Mouse (Mus musculus): Measurements from ENCODE around the gene Rpl13a. TPM values are rescaled to one million over a fixed set of nuclear protein-coding genes. Genes with fewer than 3 reads are reported as not detected.

Gene Rpl13a
- total and polyA plus RNA-seq, 2 experiments from 2014 or later, result 780 to 1,972 TPM

DNA sequence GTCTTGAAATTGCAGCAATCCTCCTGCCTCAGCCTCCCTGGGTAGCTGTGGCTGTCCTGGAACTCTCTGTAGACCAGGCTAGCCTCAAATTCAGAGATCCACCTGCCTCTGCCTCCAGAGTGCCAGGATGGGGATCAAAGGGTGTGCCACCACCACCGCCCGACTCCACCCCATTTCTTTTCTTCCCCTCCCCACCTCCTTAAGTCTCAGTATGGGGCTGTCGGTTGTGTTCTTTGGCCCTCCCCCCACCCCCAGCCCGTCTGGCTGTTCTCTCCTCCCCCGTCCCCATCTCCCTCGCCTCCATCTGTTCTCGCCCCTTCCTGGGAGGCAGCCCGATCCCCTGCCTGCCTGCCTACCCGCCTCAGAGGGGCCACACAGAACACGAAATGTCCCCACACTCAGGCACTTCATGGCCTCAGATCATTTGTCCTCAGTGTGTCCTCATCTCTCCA is 38.4 kb upstream of the Rpl13a start:
- Histone ChIP-seq H3K4me2 (ENCODE audit: low read depth, low read length) (no peak overlapping the region), H3K4me1 (ENCODE audit: control insufficient read depth, insufficient read depth) (0 out of 2 replicates have a peak, but pooled peaks cover 6% of the 10 kb centered on the region), H3K9ac (replicated peaks; ENCODE audit: low read depth, low read length) (no peak overlapping the region), H3K9me3 (replicated peaks; ENCODE audit: control insufficient read depth, low read length) (peaks cover 31% of the 10 kb centered on the region), H3K27me3 (ENCODE audit: control insufficient read depth, insufficient read depth, low read length) (peaks cover 76% of the 10 kb centered on the region), H3K4me3 (ENCODE audit: low read depth, low read length) (no peak overlapping the region), H3K27ac (ENCODE audit: low read depth) (no peak overlapping the region), H3K36me3 (replicated peaks; ENCODE audit: control insufficient read depth, insufficient read depth, low read length) (0 out of 2 replicates have a peak, but pooled peaks cover 3% of the 10 kb centered on the region)
- DNase-seq (ENCODE audit: low spot score) (no peak), ATAC-seq (ENCODE audit: insufficient read depth, low read depth) (no peak)
- no peak for TF ChIP-seq EP300 (IDR thresholded peaks at IDR 0.05; ENCODE audit: low read depth)
- no peak for TF ChIP-seq CTCF (IDR thresholded peaks at IDR 0.05; ENCODE audit: low read depth)
- WGBS, result 20% methylated on average over 10 of the region's 10 CpGs

GRCm38 (mm10) chr7:45165701-45166100 is 37.1 kb upstream of the Rpl13a start:
- H3K27me3 ChIP-seq (ENCODE audit: control insufficient read depth, insufficient read depth, low read length), result peaks cover 73% of the 10 kb centered on the region
- H3K36me3 ChIP-seq (replicated peaks; ENCODE audit: control insufficient read depth, insufficient read depth, low read length), result 0 out of 2 replicates have a peak, but pooled peaks cover 3% of the 10 kb centered on the region
- no peak overlapping the region for H3K9ac ChIP-seq (replicated peaks; ENCODE audit: low read depth, low read length)
- no peak for DNase-seq (ENCODE audit: low spot score)
- H3K4me1 ChIP-seq (ENCODE audit: control insufficient read depth, insufficient read depth), result 0 out of 2 replicates have a peak, but pooled peaks cover 6% of the 10 kb centered on the region
- no peak for ATAC-seq (ENCODE audit: insufficient read depth, low read depth)
- no peak overlapping the region for H3K27ac ChIP-seq (ENCODE audit: low read depth)
- TF ChIP-seq CTCF (IDR thresholded peaks at IDR 0.05; ENCODE audit: low read depth) (no peak), EP300 (IDR thresholded peaks at IDR 0.05; ENCODE audit: low read depth) (no peak)
- WGBS, result 58% methylated on average over 11 of the region's 11 CpGs
- H3K4me3 ChIP-seq (ENCODE audit: low read depth, low read length), result no peak overlapping the region
- H3K4me2 ChIP-seq (ENCODE audit: low read depth, low read length), result no peak overlapping the region
- H3K9me3 ChIP-seq (replicated peaks; ENCODE audit: control insufficient read depth, low read length), result peaks cover 23% of the 10 kb centered on the region

- ATAC-seq (ENCODE audit: insufficient read depth, low read depth), result no peak
- Histone ChIP-seq H3K4me3 (ENCODE audit: low read depth, low read length) (no peak overlapping the region), H3K9me3 (replicated peaks; ENCODE audit: control insufficient read depth, low read length) (peaks cover 14% of the 10 kb centered on the region), H3K9ac (replicated peaks; ENCODE audit: low read depth, low read length) (no peak overlapping the region), H3K27me3 (ENCODE audit: control insufficient read depth, insufficient read depth, low read length) (peaks cover 73% of the 10 kb centered on the region), H3K4me1 (ENCODE audit: control insufficient read depth, insufficient read depth) (0 out of 2 replicates have a peak, but pooled peaks cover 6% of the 10 kb centered on the region), H3K4me2 (ENCODE audit: low read depth, low read length) (no peak overlapping the region), H3K36me3 (replicated peaks; ENCODE audit: control insufficient read depth, insufficient read depth, low read length) (peaks cover 8% of the 10 kb centered on the region; the same call in 1 of the 2 replicates), H3K27ac (ENCODE audit: low read depth) (no peak overlapping the region)
- 33% methylated on average over 5 of the region's 5 CpGs for WGBS
- TF ChIP-seq EP300 (IDR thresholded peaks at IDR 0.05; ENCODE audit: low read depth) (no peak), CTCF (IDR thresholded peaks at IDR 0.05; ENCODE audit: low read depth) (no peak)
- DNase-seq (ENCODE audit: low spot score), result no peak
Observed at GRCm38 (mm10) chr7:45164833-45165232, 36.3 kb upstream of the Rpl13a start.

DNA sequence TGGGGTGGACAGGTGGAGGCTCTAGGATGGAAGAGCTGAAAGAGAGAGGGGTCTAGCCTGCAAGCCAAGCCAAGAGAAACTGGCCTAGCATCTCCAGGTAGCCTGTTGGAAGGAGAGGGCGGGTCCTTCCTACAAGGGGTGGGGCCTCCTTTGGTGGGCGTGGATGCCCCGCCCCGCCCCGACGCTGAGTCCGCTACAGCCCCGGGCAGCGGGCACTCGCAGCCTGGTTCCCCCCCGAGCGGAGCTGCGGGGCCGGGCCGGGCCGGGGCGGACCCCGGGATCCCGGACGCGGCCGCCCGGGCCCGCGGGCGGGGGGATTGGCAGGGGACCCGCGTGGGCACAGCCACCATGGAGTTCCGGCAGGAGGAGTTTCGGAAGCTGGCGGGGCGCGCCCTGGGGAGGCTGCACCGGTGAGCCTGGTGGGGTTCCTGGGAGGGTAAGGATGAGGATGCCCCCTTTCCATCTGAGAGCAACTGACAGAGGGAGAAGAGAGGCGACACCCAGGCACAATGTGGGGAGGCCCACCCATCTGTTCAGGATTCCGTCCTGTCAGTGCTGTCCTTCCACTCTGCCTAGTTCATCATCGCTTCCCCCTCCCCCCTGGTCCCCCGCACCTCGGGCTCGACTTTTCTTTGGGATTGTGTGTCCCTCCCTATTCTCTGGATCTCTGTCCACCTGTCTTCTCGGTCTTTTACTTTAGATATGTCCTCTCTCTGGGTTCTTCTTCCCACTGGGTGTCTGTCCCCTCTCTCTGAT is 35.4 kb upstream of the Rpl13a start, which contains the start of gene Slc17a7:
TSS of gene Slc17a7 (plus strand) at position 215 of the 756 bp plus-strand sequence.
- no peak for DNase-seq (ENCODE audit: low spot score)
- peak within 1 kb of the TSS; percentile 32; the same call in 1 of the 2 replicates for H3K9ac ChIP-seq (replicated peaks; ENCODE audit: low read depth, low read length)
- WGBS, result 3% methylated on average over 30 of the region's 41 CpGs

DNA sequence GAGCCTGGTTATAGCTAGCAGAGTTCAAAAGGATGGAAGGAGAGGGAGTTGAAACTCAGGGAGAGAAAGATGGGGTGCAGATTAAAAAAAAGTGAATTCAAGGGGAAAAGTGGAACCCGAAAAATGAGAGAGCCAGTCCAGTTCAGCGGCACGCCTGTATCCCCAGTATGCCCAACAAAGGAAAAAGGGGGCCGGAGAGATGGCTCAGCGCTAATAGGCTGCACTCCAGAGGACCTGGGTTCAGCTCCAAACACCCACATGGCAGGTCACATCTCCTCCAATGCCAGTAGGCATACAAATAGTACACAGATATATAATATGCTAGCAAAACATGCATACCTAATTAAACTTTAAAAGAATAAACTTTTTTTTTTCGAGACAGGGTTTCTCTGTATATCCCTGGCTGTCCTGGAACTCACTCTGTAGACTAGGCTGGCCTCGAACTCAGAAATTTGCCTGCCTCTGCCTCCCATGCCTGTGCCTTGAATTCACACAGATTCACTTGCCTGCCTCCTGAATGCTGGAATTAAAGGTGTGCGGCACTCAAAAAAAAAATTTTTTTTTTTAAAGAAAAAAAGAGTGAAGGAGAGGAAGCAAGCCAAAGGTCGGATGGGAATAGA is 34.5 kb upstream of the Rpl13a start:
- no peak for DNase-seq (ENCODE audit: low spot score)
- 73% methylated on average over 9 of the region's 9 CpGs for WGBS
- no peak overlapping the region; the same call in 1 of the 2 replicates for H3K4me3 ChIP-seq (ENCODE audit: low read depth, low read length)

More for the DNA sequence above, 35.4 kb upstream of the Rpl13a start, which contains the start of gene Slc17a7:
- Histone ChIP-seq H3K4me3 (ENCODE audit: low read depth, low read length) (peak within 1 kb of the TSS; percentile 43), H3K27ac (ENCODE audit: low read depth) (no peak within 1 kb of the TSS), H3K9me3 (replicated peaks; ENCODE audit: control insufficient read depth, low read length) (peaks cover 5% of the 10 kb centered on the region), H3K4me2 (ENCODE audit: low read depth, low read length) (peak within 1 kb of the TSS; percentile 56), H3K36me3 (replicated peaks; ENCODE audit: control insufficient read depth, insufficient read depth, low read length) (peaks cover 7% of the 10 kb centered on the region; the same call in 1 of the 2 replicates), H3K27me3 (ENCODE audit: control insufficient read depth, insufficient read depth, low read length) (peaks cover 64% of the 10 kb centered on the region), H3K4me1 (ENCODE audit: control insufficient read depth, insufficient read depth) (0 out of 2 replicates have a peak, but pooled peaks cover 6% of the 10 kb centered on the region)
- ATAC-seq (ENCODE audit: insufficient read depth, low read depth), result no peak
- no peak for TF ChIP-seq CTCF (IDR thresholded peaks at IDR 0.05; ENCODE audit: low read depth)
- TF ChIP-seq EP300 (IDR thresholded peaks at IDR 0.05; ENCODE audit: low read depth), result no peak

More for the DNA sequence above, 34.5 kb upstream of the Rpl13a start:
- Histone ChIP-seq H3K4me2 (ENCODE audit: low read depth, low read length) (no peak overlapping the region), H3K4me1 (ENCODE audit: control insufficient read depth, insufficient read depth) (0 out of 2 replicates have a peak, but pooled peaks cover 6% of the 10 kb centered on the region), H3K36me3 (replicated peaks; ENCODE audit: control insufficient read depth, insufficient read depth, low read length) (peaks cover 7% of the 10 kb centered on the region; the same call in 1 of the 2 replicates), H3K9me3 (replicated peaks; ENCODE audit: control insufficient read depth, low read length) (no peaks in the 10 kb centered on the region), H3K9ac (replicated peaks; ENCODE audit: low read depth, low read length) (no peak overlapping the region), H3K27ac (ENCODE audit: low read depth) (no peak overlapping the region), H3K27me3 (ENCODE audit: control insufficient read depth, insufficient read depth, low read length) (peaks cover 56% of the 10 kb centered on the region)
- no peak for TF ChIP-seq EP300 (IDR thresholded peaks at IDR 0.05; ENCODE audit: low read depth)
- ATAC-seq (ENCODE audit: insufficient read depth, low read depth), result no peak

Measured in heart, postnatal 0 days (tissue).